Mouse (Mus musculus) liver, adult 2 months (tissue): ENCODE results near the gene Nhp2. TPM values are rescaled to one million over a fixed set of nuclear protein-coding genes. Genes with fewer than 3 reads are reported as not detected.

Source experiments
- DNase-seq: peaks from one replicate; pipeline ENCODE4 v3.0.0-alpha.2; 2011; ENCODE audit warnings: low read depth, low spot score; ENCODE audit errors: extremely low read depth
- H3K27ac ChIP-seq: fragments of 200-500 bp; replicated peaks from 2 replicates; pipeline ENCODE4 v1.5.1; 2012; ENCODE audit warnings: low read depth, mild to moderate bottlenecking, control low read depth, inconsistent platforms, low read length; ENCODE audit not compliant: insufficient read depth
- H3K27me3 ChIP-seq: fragments of 200-500 bp; 2 replicates; pipeline ENCODE4 v1.6.1; 2012; ENCODE audit warnings: mild to moderate bottlenecking, moderate library complexity, low read length, inconsistent platforms; ENCODE audit not compliant: control insufficient read depth, insufficient read depth
- H3K36me3 ChIP-seq: fragments of 200-500 bp; 2 replicates; pipeline ENCODE4 v1.6.1; 2012; ENCODE audit warnings: low read length, inconsistent platforms; ENCODE audit not compliant: control insufficient read depth, insufficient read depth
- H3K4me1 ChIP-seq: fragments of 200-500 bp; 2 replicates; pipeline ENCODE4 v1.6.1; 2011; ENCODE audit warnings: low read length; ENCODE audit not compliant: control insufficient read depth, insufficient read depth
- H3K4me3 ChIP-seq: fragments of 200-500 bp; 2 replicates; pipeline ENCODE4 v1.5.1; 2011; ENCODE audit warnings: low read depth, mild to moderate bottlenecking, control low read depth, low read length, moderate library complexity; ENCODE audit not compliant: insufficient read depth
- H3K79me2 ChIP-seq: fragments of 200-500 bp; 2 replicates; pipeline ENCODE4 v1.6.1; 2012; ENCODE audit warnings: inconsistent platforms, mild to moderate bottlenecking, low read length, moderate library complexity; ENCODE audit not compliant: control insufficient read depth, insufficient read depth
- H3K9ac ChIP-seq: fragments of 200-500 bp; 2 replicates; pipeline ENCODE4 v1.6.1; 2012; ENCODE audit warnings: low read depth, mild to moderate bottlenecking, control low read depth, inconsistent platforms, low read length
- CTCF ChIP-seq: fragments of 200-500 bp; IDR thresholded peaks from 2 replicates; pipeline ENCODE4 v1.5.1; 2011; ENCODE audit warnings: low read depth, low read length, control low read depth
- POLR2A ChIP-seq: fragments of 200-500 bp; IDR thresholded peaks from 2 replicates; pipeline ENCODE4 v1.6.1; 2011; ENCODE audit warnings: low read length, control low read depth; ENCODE audit not compliant: insufficient read depth; ENCODE audit errors: extremely low read depth
- WGBS: fragments of 180-500 bp; shearing (Covaris S2); methylation state at CpG from one replicate; pipeline ENCODE4 v1.1.7; 2018; 5-methylcytosine and 5-hydroxymethylcytosine counted together
- polyA plus RNA-seq: library from polyadenylated mRNA; depleted of rRNA; stranded (reverse); fragments of >200 nt; gene quantifications from 2 replicates; pipeline ENCODE4 v1.2.3, GENCODE M21; 2012
- total RNA-seq: library from RNA; depleted of rRNA; stranded (reverse); fragments of >200 nt; gene quantifications from 2 replicates; pipeline ENCODE4 v1.2.3, GENCODE M21; 2014

Nhp2 gene
- total and polyA plus RNA-seq, 2 experiments, result 26.4 to 33.8 TPM

DNA sequence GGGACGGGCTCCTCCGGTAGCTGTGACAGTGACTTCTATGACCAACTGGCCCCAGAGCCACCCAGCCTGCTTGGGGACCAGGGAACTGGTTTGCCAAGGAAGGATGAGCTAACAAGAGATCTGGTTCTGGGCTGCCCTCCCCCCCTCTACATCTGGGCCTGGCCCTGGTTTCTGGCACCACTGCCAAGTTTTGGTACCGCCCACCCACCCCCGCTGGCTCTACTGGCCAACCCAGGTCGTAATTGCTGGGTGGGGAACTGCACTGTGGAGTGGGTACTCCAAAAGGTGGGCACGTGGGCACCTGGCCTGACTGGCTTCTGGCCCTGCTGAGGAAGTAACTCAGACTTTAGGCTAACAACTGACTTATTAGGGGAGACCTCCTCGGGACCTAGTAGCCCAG, 21.2 kb downstream of the Nhp2 start:
- Histone ChIP-seq H3K36me3 (no peaks in the 10 kb centered on the region), H3K4me1 (peaks cover 3% of the 10 kb centered on the region; the same call in 1 of the 2 replicates), H3K27me3 (no peaks in the 10 kb centered on the region), H3K4me3 (no peak overlapping the region), H3K79me2 (no peaks in the 10 kb centered on the region), H3K27ac (no peak overlapping the region), H3K9ac (no peak overlapping the region)
- WGBS, result 62% methylated on average over 7 of the region's 7 CpGs
- TF ChIP-seq CTCF (no peak), POLR2A (no peak)
- DNase-seq, result no peak

DNA sequence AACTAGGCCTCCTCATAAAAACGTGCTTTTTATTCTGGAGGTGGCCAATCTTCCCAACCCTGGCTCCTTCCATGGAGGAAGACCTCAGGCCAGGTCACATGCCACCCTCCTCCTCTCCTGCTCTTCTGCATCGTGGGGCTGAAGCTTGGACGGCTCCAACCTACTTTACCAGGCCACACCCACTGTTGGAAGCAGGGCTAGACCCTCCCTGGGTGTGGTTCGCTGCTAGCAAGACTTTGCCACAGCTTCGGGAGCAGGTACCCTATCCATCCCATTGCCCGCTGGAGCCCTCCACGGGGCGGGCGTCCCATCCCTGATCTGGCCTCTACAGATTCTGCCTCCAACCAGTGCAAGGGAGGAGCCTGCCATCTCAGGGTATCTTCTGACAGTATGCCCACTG, 23.7 kb downstream of the Nhp2 start:
- DNase-seq, result no peak
- WGBS, result 75% methylated on average over 9 of the region's 9 CpGs
- Histone ChIP-seq H3K27me3 (no peaks in the 10 kb centered on the region), H3K4me3 (no peak overlapping the region), H3K79me2 (no peaks in the 10 kb centered on the region), H3K27ac (no peak overlapping the region), H3K9ac (no peak overlapping the region), H3K4me1 (no peaks in the 10 kb centered on the region), H3K36me3 (no peaks in the 10 kb centered on the region)
- TF ChIP-seq POLR2A, result no peak
- TF ChIP-seq CTCF, result no peak

DNA sequence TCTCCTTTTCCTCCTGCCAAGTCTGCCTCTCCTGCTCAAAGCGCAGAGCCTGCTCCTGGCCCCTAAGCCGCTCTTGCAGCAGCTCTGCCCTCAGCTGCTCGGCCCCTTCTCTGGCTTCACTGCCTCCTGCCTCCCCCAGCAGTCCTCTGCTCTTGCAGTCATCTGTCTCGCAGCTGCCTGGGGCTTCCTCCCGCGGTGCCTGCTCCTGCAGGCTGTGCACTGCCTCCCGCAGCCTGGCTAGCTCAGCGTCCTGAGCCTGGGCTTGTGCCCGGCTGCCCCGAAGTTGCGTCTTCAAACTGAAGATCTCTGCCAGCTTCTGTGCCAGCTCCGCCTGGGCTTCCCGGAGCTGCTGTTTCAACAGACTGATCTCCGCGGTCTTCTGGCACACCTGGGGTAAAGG, 24.2 kb downstream of the Nhp2 start:
- WGBS, result 46% methylated on average over 15 of the region's 15 CpGs
- Histone ChIP-seq H3K4me1 (no peaks in the 10 kb centered on the region), H3K9ac (no peak overlapping the region), H3K27ac (no peak overlapping the region), H3K4me3 (no peak overlapping the region), H3K27me3 (no peaks in the 10 kb centered on the region), H3K79me2 (no peaks in the 10 kb centered on the region), H3K36me3 (no peaks in the 10 kb centered on the region)
- DNase-seq, result peak; percentile 66
- TF ChIP-seq CTCF (no peak), POLR2A (no peak)

DNA sequence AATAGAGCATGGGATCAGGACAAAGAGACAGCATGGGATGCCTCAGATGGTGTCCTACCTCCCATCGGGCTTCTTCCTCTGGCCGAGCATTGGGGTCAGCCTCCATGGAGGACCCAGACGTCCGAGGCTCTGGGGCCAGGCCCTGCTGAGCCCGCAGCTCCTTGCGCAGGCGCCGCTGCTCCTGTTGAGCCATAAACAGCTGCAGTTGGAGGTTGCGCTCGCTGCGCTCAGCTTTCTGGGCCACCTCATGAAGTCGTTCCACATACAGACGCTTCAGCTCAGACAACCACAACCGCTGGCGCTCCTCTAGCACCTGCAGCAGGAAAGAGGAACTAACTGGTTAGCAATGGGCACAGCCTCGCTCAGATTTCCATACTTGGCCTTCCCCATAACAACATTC, 24.7 kb downstream of the Nhp2 start:
- no peaks in the 10 kb centered on the region; the same call in 1 of the 2 replicates for H3K79me2 ChIP-seq
- no peak for TF ChIP-seq POLR2A
- 91% methylated on average over 16 of the region's 16 CpGs for WGBS
- no peak overlapping the region for H3K9ac ChIP-seq
- no peaks in the 10 kb centered on the region for H3K27me3 ChIP-seq
- H3K36me3 ChIP-seq, result no peaks in the 10 kb centered on the region
- no peak overlapping the region for H3K27ac ChIP-seq
- no peaks in the 10 kb centered on the region for H3K4me1 ChIP-seq
- DNase-seq, result no peak
- no peak overlapping the region for H3K4me3 ChIP-seq

DNA sequence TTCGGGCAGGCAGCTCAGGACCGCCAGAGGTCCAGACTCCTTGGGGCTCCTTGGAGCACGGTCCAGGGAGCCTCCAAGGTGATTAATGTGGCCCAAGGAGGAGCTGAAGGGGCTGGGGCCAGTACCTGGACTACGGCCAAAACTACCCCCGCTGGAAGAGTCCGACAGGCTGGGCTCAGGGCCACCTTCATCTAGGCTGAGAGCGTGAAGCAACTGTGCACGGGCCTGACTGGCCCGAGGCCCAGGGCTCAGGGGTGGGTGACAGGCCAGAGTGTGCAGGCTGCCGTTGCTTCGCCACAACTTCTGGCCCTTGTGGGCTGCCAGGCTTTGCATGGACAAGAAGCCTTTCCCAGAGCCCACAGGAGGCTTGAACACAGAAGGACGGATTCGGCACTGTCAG, 25.8 kb downstream of the Nhp2 start:
- DNase-seq, result no peak
- Histone ChIP-seq H3K27me3 (no peaks in the 10 kb centered on the region), H3K27ac (no peak overlapping the region), H3K36me3 (no peaks in the 10 kb centered on the region), H3K4me1 (peaks cover 2% of the 10 kb centered on the region; the same call in 1 of the 2 replicates), H3K79me2 (peaks cover 4% of the 10 kb centered on the region; the same call in 1 of the 2 replicates), H3K4me3 (no peak overlapping the region), H3K9ac (no peak overlapping the region)
- TF ChIP-seq CTCF (no peak), POLR2A (no peak)
- WGBS, result 86% methylated on average over 13 of the region's 13 CpGs

DNA sequence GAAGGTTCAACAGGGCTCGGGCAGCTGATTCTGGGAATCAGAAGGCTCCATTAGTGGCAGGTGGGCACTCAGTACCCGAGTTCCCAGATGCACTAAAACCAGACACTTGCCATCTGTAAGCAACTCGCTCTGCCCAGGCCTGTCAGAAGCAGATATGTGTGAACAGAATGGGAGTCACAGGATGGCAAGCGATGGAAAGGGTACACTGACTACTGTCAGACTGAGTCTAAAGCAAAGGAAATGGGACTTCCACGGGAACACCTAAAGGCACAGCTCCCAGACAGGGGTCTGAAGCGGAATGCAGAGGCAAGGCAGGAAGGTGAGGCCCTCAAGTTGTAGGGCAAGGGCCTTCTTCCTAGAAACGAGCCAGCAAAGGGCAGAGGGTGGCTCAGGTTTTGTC, 26.7 kb downstream of the Nhp2 start:
- Histone ChIP-seq H3K36me3 (no peaks in the 10 kb centered on the region), H3K4me3 (no peak overlapping the region), H3K79me2 (peaks cover 6% of the 10 kb centered on the region; the same call in 1 of the 2 replicates), H3K4me1 (peaks cover 2% of the 10 kb centered on the region; the same call in 1 of the 2 replicates), H3K27ac (no peak overlapping the region), H3K9ac (no peak overlapping the region), H3K27me3 (no peaks in the 10 kb centered on the region)
- WGBS, result 77% methylated on average over 7 of the region's 7 CpGs
- no peak for DNase-seq
- TF ChIP-seq POLR2A (no peak), CTCF (no peak)
